Mouse (Mus musculus): ENCODE results near the gene Gm128. TPM values are rescaled to one million over a fixed set of nuclear protein-coding genes. Genes with fewer than 3 reads are reported as not detected.
A peak's percentile ranks its signal among the peaks of the same experiment; 100 is the strongest.

The Gm128 gene
- polyA plus RNA-seq (2015; fragmentation: Nextera tagmentation; extraction: Ambion mirVana): 0.07 and 0.12 TPM in 2 replicates

DNA sequence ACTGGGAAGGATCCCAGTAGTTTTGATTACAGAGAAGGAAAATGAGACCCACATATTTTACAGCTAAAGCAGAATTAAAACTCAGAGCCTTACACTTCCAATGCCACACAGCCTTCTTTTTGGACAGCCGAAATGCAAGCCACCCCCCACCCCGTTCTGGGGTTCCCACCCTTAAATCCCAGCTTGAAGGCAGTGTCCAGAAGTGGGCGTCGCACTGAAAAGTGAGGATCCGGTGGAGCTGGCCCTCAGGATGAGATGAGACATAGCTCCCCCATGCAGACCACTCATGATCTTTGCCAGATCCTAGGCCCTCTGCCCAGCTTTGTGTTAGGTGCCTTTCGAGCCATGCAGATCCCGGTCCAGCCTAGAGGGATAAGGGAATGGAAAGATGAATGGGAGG is at the start of gene Gm128:
Gene Gm128 (minus strand): TSS at position 101 of the 400 bp plus-strand sequence.
- Histone ChIP-seq H3K36me3 (replicated peaks) (peaks cover 19% of the 10 kb centered on the region), H3K27ac (replicated peaks) (no peak within 1 kb of the TSS), H3K27me3 (no peaks in the 10 kb centered on the region), H3K4me1 (replicated peaks) (peaks cover 5% of the 10 kb centered on the region), H3K4me2 (peak within 1 kb of the TSS; percentile 20; the same call in 1 of the 2 replicates), H3K4me3 (replicated peaks) (no peak within 1 kb of the TSS), H3K9me3 (replicated peaks) (no peaks in the 10 kb centered on the region), H3K9ac (no peak within 1 kb of the TSS)
- 76% methylated on average over 7 of the region's 7 CpGs for WGBS (ENCODE audit: insufficient replicate concordance)
- no peak for ATAC-seq (ENCODE audit: insufficient read depth)

DNA sequence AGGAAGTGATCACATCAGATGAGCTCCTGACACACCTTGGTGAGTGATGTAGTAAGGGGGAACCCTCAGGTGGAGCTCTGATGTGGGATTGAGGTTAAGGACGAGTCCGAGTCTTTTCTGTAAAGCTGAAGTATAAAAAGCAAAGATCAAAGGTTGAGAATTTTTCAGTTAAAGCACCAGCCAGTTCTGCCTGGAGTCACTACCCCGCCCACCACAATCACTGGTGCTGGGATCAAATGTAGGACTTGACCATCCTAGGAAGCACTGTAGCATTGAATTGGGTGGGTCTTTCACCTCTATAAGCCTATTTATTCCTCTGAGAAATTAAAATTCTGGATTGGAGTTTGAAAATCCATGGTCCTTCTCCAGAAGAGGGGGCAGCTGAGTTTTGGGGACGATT is 49.6 kb upstream of the Gm128 start:
- H3K36me3 ChIP-seq (replicated peaks): peaks cover 76% of the 10 kb centered on the region
- H3K4me3 ChIP-seq (replicated peaks): no peak overlapping the region
- no peak overlapping the region for H3K4me2 ChIP-seq
- ATAC-seq (ENCODE audit: insufficient read depth): no peak
- 56% methylated on average over 4 of the region's 4 CpGs for WGBS (ENCODE audit: insufficient replicate concordance)
- H3K27me3 ChIP-seq: no peaks in the 10 kb centered on the region
- no peak overlapping the region for H3K9ac ChIP-seq
- H3K4me1 ChIP-seq (replicated peaks): peaks cover 47% of the 10 kb centered on the region
- no peak overlapping the region for H3K27ac ChIP-seq (replicated peaks)
- H3K9me3 ChIP-seq (replicated peaks): no peaks in the 10 kb centered on the region

DNA sequence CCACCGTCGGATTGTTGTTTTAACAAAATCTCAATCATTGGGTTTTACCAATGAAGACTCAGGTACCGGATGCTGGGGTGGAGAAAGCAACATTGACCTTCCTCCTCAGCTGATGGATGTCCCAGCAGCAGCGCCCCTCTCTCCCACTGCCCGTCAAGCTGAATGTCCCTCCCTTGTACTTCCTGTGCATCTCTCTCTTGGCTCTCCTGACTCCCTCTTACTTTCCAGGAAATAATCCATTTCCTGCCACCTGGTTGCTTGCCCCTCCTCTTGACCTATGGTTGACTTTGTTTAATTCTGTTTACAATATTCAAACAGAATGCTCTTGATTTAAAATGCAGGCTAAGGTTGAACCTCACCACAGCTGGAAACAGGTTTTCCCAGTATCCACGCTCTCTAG is 48.8 kb upstream of the Gm128 start:
- 78% methylated on average over 6 of the region's 6 CpGs for WGBS (ENCODE audit: insufficient replicate concordance)
- H3K4me2 ChIP-seq: no peak overlapping the region
- no peak overlapping the region for H3K9ac ChIP-seq
- peaks cover 47% of the 10 kb centered on the region for H3K4me1 ChIP-seq (replicated peaks)
- peaks cover 68% of the 10 kb centered on the region for H3K36me3 ChIP-seq (replicated peaks)
- no peak for ATAC-seq (ENCODE audit: insufficient read depth)
- no peaks in the 10 kb centered on the region for H3K27me3 ChIP-seq
- no peak overlapping the region for H3K4me3 ChIP-seq (replicated peaks)
- no peak overlapping the region for H3K27ac ChIP-seq (replicated peaks)
- no peaks in the 10 kb centered on the region for H3K9me3 ChIP-seq (replicated peaks)

DNA sequence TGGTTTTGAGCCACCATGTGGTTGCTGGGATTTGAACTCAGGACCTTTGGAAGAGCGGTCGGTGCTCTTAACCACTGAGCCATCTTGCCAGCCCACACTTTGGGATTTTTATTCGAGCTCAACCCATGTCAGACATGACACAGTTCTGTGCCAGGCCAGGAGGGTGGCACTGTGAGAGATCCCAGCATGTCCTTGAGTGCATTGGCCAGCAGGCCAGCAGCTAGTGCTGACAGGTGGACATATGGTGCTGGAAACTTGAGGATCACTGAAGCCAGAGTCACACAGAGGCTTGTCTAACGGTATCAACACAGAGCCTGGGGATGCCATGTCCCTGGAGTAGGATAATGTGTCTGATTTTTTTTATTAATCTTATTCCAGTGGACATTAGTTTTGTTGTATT is 48.0 kb upstream of the Gm128 start:
- Histone ChIP-seq H3K36me3 (replicated peaks) (peaks cover 63% of the 10 kb centered on the region), H3K27ac (replicated peaks) (no peak overlapping the region), H3K4me3 (replicated peaks) (no peak overlapping the region), H3K27me3 (no peaks in the 10 kb centered on the region), H3K9me3 (replicated peaks) (no peaks in the 10 kb centered on the region), H3K4me1 (replicated peaks) (peaks cover 48% of the 10 kb centered on the region), H3K9ac (no peak overlapping the region), H3K4me2 (no peak overlapping the region)
- 82% methylated on average over 4 of the region's 4 CpGs for WGBS (ENCODE audit: insufficient replicate concordance)
- no peak for ATAC-seq (ENCODE audit: insufficient read depth)

DNA sequence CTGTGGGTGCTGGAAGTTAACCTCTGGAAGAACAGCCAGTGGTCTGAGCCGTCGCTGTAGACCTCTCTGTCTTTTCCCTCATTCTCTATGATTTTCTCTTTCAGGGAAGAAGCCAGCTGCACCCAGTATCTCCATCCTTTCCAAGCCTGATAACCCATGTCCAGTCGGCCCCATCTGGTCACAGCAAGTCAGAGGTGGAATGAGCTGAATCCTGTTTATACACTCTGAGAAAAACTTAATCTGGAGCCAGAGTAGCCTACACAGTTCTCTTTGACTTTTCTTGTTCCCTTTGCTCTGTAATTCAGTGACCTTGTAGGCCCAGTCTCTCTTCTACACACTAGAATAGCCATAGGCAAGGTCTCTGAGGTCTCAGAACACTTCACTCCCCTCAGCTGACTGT is 46.1 kb upstream of the Gm128 start:
- ATAC-seq (ENCODE audit: insufficient read depth): no peak
- H3K4me1 ChIP-seq (replicated peaks): peaks cover 41% of the 10 kb centered on the region
- no peak overlapping the region for H3K9ac ChIP-seq
- peaks cover 51% of the 10 kb centered on the region for H3K36me3 ChIP-seq (replicated peaks)
- H3K27ac ChIP-seq (replicated peaks): no peak overlapping the region
- no peaks in the 10 kb centered on the region for H3K9me3 ChIP-seq (replicated peaks)
- no peak overlapping the region for H3K4me2 ChIP-seq
- H3K4me3 ChIP-seq (replicated peaks): no peak overlapping the region
- no peaks in the 10 kb centered on the region for H3K27me3 ChIP-seq
- WGBS (ENCODE audit: insufficient replicate concordance): 75% methylated on average over 3 of the region's 3 CpGs

DNA sequence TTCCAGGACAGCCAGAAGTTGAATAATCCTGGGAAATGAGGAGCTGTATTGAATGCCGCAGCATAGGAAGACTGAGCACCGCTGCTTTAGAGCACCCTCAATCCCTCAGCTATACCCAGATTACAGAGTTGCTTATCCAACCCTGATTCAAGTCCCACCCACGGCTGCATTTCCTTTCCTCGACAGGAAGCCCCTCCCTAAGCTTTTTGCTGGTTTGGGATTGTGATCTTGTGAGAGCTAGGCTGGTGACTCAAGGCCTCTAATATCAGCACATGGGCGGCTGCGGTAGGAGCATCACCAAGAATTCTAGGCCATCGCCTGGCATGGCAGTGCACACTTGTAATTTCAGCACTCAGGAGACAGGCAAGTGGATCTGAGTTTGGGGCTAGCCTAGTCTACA is 45.1 kb upstream of the Gm128 start:
- H3K4me1 ChIP-seq (replicated peaks): peaks cover 45% of the 10 kb centered on the region
- no peaks in the 10 kb centered on the region for H3K27me3 ChIP-seq
- no peak overlapping the region for H3K4me2 ChIP-seq
- ATAC-seq (ENCODE audit: insufficient read depth): no peak
- 50% methylated on average over 7 of the region's 7 CpGs for WGBS (ENCODE audit: insufficient replicate concordance)
- H3K27ac ChIP-seq (replicated peaks): no peak overlapping the region
- no peak overlapping the region for H3K4me3 ChIP-seq (replicated peaks)
- H3K9me3 ChIP-seq (replicated peaks): no peaks in the 10 kb centered on the region
- peaks cover 42% of the 10 kb centered on the region for H3K36me3 ChIP-seq (replicated peaks)
- H3K9ac ChIP-seq: no peak overlapping the region

DNA sequence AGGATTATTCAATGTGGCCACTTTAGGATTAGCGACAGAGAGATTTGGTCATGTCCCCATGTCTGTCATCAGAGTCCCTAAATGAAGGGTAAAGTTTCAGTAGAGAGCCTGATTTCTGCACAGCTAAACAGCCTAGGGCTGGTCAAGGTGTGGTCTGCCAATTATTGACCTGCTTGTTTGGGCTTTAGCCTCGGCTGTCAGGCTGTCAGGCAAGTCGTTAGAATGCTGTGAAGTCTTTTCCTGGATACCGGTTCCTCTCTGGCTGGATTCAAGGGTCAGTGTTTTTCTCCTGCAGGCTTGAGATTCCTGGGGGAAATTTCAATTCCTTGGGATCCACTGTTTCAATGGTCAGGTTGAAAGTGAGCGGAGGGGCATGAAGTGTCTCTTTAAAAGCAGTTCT is 44.6 kb upstream of the Gm128 start:
- H3K36me3 ChIP-seq (replicated peaks): peaks cover 38% of the 10 kb centered on the region
- H3K9me3 ChIP-seq (replicated peaks): no peaks in the 10 kb centered on the region
- no peak for ATAC-seq (ENCODE audit: insufficient read depth)
- no peak overlapping the region for H3K4me2 ChIP-seq
- 0 out of 2 replicates have a peak overlapping the region, but pooled peaks have one; percentile 4 for H3K27ac ChIP-seq (replicated peaks)
- WGBS (ENCODE audit: insufficient replicate concordance): 65% methylated on average over 5 of the region's 5 CpGs
- no peak overlapping the region for H3K9ac ChIP-seq
- no peaks in the 10 kb centered on the region for H3K27me3 ChIP-seq
- no peak overlapping the region for H3K4me3 ChIP-seq (replicated peaks)
- H3K4me1 ChIP-seq (replicated peaks): peaks cover 45% of the 10 kb centered on the region

DNA sequence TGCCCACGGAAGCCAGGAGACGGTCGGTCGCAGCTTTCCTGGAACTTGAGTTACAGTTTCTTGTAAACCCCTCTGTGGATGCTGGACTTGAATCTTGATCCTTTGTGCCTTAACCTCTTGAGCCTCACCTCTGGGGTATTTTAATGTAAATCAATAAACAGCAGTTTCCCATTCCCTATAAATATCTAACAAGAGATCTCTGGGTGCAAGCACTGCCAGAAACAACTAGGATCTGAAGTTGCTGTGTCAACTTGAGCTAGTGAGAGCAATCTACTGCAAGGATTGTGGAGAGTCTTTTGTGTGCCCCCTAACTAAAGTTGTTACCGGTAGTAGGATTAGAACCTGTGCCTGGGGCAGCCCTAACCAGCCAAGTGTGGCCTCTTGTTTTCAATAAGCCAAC is 44.0 kb upstream of the Gm128 start:
- Histone ChIP-seq H3K27me3 (no peaks in the 10 kb centered on the region), H3K9ac (no peak overlapping the region), H3K9me3 (replicated peaks) (no peaks in the 10 kb centered on the region), H3K36me3 (replicated peaks) (peaks cover 33% of the 10 kb centered on the region), H3K4me2 (no peak overlapping the region), H3K27ac (replicated peaks) (0 out of 2 replicates have a peak overlapping the region, but pooled peaks have one; percentile 4), H3K4me1 (replicated peaks) (peaks cover 49% of the 10 kb centered on the region), H3K4me3 (replicated peaks) (no peak overlapping the region)
- ATAC-seq (ENCODE audit: insufficient read depth): no peak
- 89% methylated on average over 5 of the region's 5 CpGs for WGBS (ENCODE audit: insufficient replicate concordance)

DNA sequence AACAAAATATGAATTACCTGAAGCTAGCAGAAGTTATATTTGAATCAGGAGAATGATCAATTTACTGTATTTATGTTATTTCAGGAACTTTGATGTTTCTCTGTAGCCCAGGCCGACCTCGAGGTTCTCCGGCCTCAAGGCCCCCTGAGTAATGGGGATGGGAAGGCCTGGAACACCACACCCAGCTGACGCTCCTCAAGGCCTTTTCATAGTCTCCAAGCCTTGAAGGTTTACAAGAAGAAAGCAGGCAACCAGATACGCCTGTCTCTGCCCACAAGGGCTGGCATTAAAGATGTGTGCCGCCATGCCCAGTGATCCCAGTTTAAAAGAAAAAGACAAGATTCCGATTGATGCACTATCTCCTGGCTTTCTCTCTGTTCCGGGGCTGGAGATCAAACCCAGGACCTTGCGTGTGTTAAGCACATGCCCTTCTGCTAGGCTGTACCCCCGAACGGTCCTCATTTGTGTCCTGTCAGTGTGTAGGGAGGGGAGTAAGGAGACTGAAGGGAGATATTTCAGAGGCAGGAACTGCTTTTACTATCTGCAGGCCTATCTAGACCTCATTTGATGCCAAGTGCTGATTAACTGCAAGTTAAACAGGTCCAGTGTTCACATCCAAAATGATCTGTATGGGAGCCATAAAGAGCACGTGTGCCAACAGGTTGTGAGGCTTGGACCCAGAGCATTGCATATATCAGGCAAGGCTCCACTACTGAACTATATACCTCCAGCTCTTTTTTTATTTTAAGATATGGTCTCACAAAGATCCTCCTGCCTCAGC is 43.3 kb upstream of the Gm128 start:
- H3K27ac ChIP-seq (replicated peaks): 0 out of 2 replicates have a peak overlapping the region, but pooled peaks have one; percentile 33
- H3K36me3 ChIP-seq (replicated peaks): peaks cover 26% of the 10 kb centered on the region
- peaks cover 54% of the 10 kb centered on the region for H3K4me1 ChIP-seq (replicated peaks)
- peak overlapping the region; percentile 80 for H3K4me2 ChIP-seq
- H3K9ac ChIP-seq: peak overlapping the region; percentile 82; the same call in 1 of the 2 replicates
- H3K4me3 ChIP-seq (replicated peaks): peak overlapping the region; percentile 71
- no peaks in the 10 kb centered on the region for H3K9me3 ChIP-seq (replicated peaks)
- H3K27me3 ChIP-seq: no peaks in the 10 kb centered on the region
- no peak for ATAC-seq (ENCODE audit: insufficient read depth)
- 83% methylated on average over 12 of the region's 12 CpGs for WGBS (ENCODE audit: insufficient replicate concordance)

DNA sequence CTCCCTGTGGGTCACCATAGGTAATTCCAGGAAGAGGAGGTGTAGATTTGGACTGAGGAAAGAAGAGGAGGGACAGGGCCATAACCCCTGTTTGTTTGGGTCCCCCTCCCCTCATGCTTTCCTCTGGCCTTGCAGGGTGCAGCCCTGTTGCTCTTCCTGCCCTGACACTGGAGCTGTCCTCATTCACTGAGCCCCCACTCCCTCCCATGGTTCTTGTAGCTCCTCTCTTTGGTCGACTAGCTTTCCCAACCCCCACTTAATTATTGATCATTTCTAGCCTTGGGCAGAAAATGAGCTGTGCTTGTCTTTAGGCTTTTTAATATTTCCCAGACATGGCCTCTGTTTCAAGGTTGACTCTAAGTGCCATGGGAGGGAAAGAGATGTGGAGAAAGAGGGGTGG is 42.7 kb upstream of the Gm128 start:
- H3K36me3 ChIP-seq (replicated peaks): peaks cover 21% of the 10 kb centered on the region
- WGBS (ENCODE audit: insufficient replicate concordance): 19% methylated on average over 1 of the region's 1 CpGs
- no peak for ATAC-seq (ENCODE audit: insufficient read depth)
- H3K27me3 ChIP-seq: no peaks in the 10 kb centered on the region
- peak overlapping the region; percentile 80 for H3K4me2 ChIP-seq
- H3K9me3 ChIP-seq (replicated peaks): no peaks in the 10 kb centered on the region
- H3K4me3 ChIP-seq (replicated peaks): peak overlapping the region; percentile 71
- H3K27ac ChIP-seq (replicated peaks): peak overlapping the region; percentile 99
- peaks cover 61% of the 10 kb centered on the region for H3K4me1 ChIP-seq (replicated peaks)
- H3K9ac ChIP-seq: peak overlapping the region; percentile 82

DNA sequence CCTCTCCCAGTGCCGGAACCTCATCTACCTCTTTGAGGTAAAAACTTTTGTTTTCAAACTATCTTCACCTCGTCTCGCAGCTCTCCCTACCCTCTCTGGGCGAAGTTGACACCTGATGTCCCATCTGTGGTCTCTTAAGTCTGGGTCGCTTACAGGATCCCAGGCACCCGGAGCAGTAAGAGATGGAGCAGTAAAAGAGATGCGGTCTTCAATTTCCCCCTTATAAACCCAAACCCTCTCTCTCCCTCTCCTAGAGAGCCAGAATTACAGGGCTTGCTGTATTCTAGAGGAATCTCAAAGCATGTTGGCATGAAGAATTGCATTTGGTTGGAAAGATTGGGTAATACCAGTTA is 42.2 kb upstream of the Gm128 start:
- Histone ChIP-seq H3K9me3 (replicated peaks) (no peaks in the 10 kb centered on the region), H3K4me1 (replicated peaks) (peaks cover 66% of the 10 kb centered on the region), H3K9ac (peak overlapping the region; percentile 82), H3K27ac (replicated peaks) (peak overlapping the region; percentile 99), H3K4me3 (replicated peaks) (peak overlapping the region; percentile 71), H3K36me3 (replicated peaks) (peaks cover 18% of the 10 kb centered on the region), H3K27me3 (no peaks in the 10 kb centered on the region), H3K4me2 (peak overlapping the region; percentile 80)
- no peak for ATAC-seq (ENCODE audit: insufficient read depth)
- 2% methylated on average over 7 of the region's 7 CpGs for WGBS (ENCODE audit: insufficient replicate concordance)

Measured in liver, embryonic 15.5 days (tissue).